Mouse (Mus musculus) kidney, adult 2 months (tissue): ENCODE results near the gene Ank.

ENCODE experiments used
- CTCF ChIP-seq: fragments of 200-500 bp; conservative IDR thresholded peaks from 2 replicates; pipeline ENCODE4 v1.5.1; 2011; ENCODE audit warnings: low read depth, mild to moderate bottlenecking, control low read depth, low read length, moderate library complexity, mixed read lengths; ENCODE audit not compliant: insufficient read depth, insufficient read length
- POLR2A ChIP-seq: fragments of 200-500 bp; IDR thresholded peaks from one replicate; pipeline ENCODE4 v1.6.1; 2011; ENCODE audit warnings: low read depth, low read length, control low read depth

DNA sequence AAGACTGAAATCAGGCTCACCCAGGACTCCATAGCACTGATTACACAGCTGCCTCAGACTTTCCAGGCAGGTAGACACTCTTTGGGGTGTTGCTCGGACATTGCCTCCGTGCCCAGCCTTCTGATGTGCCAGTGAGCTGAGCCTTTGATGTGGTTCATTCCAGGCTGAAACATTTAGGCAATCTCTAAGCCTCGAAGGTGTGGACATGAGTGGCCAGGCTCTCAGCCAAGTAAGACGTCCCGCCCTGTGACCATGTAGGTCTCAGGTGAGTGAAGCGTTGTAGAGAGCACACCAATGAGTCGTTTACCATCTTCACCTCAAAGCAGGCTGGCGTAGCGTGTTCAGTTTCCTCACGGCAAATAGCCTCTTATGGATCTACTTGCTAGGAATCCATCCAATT, 25.7 kb downstream of the Ank start:
- no peak for TF ChIP-seq CTCF
- no peak for TF ChIP-seq POLR2A
